Mouse (Mus musculus): Measurements from ENCODE around the gene Vegfa.

DNA sequence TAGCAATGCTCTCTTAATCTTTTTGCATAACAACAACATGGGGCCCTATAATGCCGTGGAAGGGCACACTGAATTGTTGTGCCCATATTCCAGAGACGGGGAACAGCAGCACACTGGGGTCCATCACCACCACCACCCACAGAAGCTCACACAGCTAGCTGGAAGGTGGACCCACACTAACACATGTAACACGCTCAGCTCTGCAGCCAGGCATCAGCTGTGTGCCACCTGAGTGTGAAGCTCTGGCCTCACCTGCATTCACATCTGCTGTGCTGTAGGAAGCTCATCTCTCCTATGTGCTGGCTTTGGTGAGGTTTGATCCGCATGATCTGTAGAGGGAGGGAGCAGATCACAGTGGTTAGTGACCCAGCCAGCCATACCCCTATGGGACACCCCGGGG, 8.0 kb downstream of the Vegfa start:
- TF ChIP-seq CTCF (IDR thresholded peaks at IDR 0.05; ENCODE audit: extremely low read depth, insufficient read length, insufficient replicate concordance, low read depth, low read length) (no peak), POLR2A (IDR thresholded peaks at IDR 0.05; ENCODE audit: low read depth, low read length) (no peak)

All from small intestine, adult 2 months (tissue).